Mouse (Mus musculus): ENCODE measurements around the gene Kank4.
"Not testable (repeated sequence)": the region's sequence is repeated elsewhere in the genome, so short reads cannot be mapped to it uniquely, and the experiment has no call there.

Kank4 gene

DNA sequence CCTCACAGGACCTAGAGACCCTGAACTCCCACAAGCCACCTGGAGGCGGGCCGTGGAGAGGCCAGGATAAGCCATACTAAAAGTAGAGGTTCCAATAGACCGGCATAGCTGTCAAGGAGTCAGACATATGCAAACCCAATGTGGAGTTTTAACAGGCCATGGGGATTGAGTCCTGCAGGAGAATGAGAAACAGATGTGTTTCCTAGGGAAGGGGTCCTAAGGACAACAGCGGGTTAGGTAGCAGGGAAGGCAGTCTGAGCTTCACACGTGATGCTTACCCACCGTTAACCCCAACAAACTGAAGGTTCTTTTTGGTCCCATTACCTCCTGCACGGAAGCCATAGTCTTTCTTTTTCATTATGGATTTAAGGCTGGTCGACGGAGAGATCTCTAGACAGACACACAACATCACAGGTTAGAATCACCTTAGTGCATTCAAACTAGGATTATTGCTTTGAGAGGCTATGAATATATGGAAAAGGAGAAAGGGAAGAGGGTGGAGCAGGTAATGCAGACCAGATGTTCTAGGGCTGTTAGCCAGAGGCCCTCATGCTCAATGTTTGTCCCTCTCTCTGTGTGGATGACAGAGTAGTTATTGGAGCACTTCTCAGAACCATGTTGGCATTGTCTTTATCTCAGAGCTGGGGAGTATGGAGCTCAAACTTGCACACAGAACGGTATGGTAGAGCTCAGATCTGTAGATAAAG lies 40.5 kb downstream of the Kank4 start:
- no peak for DNase-seq (ENCODE audit: low spot score)

DNA sequence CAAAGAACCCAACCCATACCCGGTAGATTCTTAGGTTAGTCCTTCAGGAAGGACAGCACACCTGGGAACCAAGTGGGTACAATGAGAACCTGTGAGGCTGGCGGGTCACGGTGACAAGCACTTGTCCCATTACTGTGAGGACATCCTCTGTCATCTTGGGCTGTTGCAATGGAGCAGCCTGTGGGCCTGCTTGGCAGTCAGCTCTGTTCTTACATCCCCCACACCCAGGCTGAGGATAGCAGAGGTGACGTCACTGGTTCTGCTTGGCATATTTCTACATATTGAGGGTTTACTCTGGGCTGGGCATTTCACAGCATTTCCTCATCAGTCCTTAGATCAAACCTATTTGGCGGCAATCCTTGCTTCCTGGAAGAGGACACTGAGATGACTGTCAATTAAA lies 43.6 kb downstream of the Kank4 start:
- DNase-seq (ENCODE audit: low spot score) = no peak

DNA sequence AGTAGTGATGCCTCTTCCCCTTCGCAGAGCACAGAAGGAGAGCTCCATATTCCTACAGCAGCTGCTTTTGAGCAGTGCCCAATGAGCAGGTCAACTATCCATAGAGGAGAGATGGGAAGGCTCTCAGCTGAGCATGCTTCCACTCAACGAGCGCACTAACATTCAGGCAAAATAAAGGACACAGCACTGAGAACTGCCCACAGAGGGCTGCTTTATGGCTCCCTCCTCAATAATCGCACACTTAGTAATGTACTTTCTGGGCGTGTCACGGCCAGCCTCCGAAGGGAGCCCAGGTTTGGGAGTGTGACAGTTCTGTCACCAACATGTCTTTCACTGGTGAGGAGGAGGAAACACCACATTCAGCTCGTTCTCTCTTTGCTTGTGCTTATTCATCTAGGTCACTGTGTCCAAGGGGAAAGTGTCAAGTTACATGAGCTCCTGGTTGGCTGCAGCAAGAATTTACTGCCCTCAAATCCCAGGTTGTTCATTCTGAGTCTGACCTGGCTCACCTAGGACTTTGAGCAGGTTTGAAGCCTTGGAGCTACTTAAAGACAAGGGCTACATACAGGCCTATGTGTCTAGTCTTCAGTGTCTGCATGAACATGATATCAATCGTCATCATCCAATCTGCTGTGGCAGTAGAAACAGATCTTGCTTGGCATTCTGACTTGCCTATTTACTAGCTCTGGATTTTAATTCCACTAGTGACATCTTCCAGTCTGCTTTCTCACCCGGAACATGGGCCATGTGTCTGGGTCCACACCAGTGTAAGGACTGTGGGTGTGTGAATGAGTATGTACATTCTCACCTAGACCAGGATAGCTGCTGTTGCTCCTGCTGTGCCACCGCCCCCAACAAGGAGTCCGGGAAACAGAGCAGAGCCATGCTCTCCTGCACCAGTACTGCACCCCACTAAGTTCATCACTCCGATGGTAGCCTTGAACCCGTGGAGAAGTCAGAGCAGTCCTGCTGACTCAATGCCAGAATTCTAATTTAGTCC lies 49.9 kb downstream of the Kank4 start:
- DNase-seq (ENCODE audit: low spot score) = no peak

DNA sequence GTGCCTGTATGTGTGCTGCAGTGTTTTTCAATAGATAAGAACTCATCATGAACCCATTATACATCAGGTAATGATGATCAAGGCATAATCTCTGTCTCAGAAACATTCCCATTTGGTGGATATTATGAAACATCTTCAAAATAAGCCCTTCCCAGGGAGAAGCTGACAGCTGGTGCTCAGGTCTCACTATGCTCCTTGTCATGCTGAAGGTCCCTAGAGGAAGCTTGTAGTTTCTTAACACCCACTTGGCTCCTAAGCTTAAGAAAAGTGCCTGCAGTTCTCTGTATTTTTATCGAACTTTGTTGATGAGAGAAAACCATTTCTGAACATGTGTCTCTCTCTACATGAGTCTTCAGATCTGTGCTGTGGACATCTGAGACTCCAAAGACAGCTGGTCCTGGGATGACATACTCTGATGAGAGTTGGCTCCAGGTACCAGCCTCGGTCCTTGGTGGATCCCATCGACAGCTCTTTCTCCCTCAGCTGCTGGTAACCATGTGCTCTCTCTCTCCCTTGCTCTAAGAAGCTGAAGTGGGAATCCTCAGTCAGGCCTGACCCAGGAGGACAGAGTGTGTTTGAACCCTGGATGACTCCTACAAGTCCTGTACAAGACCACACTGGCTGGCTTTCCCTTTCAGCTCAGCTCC lies 58.3 kb downstream of the Kank4 start:
- no peak for DNase-seq (ENCODE audit: low spot score)

DNA sequence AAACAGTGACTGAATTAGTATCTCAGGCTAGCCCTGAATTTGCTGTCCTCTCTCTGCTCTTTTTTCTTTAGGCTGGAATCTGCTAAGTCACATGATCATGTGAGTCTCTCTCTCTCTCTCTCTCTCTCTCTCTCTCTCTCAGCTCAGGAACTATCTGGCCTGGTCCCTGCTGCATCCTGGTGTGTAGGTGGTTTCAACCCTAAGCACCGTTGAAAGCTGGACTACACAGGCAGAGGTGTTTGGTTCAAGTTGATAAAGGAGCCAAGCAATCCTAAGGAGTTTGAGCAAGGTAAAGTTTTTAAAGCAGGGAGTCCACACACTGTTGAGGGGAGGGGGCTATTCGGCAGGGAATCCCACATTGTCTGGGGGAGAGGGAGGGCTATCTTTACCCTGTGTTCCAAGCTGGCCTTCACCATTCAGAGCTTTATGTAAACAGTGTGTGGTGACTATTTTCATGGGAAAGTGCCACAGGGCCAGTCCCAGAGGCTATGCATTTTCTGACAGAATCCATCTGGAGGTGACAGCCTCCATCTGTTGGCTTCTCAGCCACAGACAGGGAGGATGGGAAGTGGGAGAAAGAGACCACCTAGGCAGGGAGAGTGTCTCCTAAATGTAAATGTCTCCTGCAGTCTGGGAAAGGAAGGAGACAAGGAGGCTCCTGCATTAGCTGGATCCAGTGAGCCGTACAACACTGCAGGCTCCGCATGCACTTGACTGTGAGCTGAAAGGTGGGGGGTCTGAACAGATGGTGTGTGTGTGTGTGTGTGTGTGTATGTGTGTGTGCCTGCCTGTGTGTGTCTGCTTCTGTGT lies 59.1 kb downstream of the Kank4 start:
- DNase-seq (ENCODE audit: low spot score) = peak; percentile 51

DNA sequence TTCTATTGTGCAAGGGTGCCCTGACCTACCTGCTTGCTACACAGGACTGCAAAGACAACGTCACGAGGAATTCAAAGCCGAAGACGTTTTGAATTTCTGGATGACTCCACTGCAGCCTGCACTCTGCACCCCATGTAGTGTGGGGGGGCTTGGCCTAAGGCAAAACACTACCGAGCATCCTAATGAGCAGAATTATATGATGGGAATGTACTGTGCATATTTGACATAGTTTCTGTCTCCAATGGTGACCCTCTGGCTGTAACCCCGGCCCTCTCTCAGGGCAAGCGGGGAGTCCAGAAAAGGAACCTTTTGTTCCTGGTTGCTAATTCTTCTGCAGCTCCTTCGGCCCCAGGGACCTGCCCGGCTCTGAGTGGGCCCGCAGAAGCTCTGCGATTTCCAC lies 61.2 kb downstream of the Kank4 start:
- no peak for DNase-seq (ENCODE audit: low spot score)

DNA sequence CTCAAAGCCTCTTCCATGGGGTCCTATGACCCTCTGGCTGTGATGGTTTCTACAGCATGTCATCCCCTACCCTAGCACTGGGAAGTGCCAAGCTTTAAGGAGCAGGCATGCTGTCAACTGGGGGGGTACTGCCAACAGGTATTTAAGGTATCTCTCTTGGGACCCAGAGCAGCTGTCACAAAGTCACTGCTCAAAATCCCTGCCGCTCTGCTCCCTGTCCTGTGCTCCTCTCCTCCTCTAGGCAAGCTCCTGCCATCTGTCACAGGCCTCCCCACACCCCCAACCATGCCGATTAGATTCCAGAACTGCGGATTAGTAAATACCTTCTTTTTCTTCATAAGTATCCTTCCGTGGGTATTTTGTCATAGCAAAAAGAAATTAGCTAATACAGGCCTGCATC lies 62.9 kb downstream of the Kank4 start:
- no peak for DNase-seq (ENCODE audit: low spot score)

DNA sequence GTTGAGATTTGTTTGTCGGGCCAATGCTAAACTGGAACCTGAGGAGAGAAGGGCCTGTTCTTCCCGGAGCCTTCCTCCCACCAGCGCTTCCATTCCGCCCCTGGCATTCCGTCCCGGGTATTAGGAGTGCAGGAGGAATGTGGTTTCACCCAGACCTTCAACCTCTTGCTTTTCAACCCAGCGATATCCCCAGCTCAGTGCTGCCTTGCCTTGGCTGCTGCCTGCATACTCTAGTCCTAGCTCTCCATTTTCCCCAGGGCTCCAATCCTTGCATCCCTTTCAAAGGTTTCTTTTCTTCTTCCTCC lies 73.5 kb downstream of the Kank4 start:
- no peak for DNase-seq (ENCODE audit: low spot score)

DNA sequence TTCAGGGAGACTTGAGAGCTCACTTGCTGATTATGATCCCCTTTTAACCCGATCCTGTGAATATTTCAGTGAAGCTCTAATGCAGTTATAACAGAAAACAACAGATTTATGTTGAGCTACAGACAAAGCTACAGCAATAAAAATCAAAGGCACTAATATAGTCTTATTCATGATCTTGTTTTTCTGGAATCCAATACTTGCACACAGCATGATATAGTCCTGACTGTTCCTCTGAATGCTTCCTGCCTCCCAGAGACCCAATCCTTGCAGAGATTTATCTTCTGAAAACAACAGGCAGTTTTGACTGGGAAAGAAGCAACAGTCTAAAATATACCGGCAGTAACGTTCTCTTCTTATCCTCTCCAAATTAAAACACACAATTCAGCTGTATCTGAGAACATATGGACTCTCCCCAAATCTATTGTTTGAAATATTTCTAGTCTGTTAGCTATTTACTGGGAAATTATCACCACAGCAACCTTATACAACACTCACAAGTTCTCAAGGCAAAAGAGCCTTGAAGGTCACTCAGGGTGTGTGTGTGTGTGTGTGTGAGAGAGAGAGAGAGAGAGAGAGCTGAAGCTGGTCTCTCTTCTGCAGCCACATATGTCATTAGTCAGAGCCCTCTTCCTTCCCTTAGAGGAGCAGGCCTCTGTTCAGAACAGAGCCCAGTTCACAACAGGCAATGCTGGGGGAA lies 74.0 kb downstream of the Kank4 start:
- DNase-seq (ENCODE audit: low spot score) = no peak

DNA sequence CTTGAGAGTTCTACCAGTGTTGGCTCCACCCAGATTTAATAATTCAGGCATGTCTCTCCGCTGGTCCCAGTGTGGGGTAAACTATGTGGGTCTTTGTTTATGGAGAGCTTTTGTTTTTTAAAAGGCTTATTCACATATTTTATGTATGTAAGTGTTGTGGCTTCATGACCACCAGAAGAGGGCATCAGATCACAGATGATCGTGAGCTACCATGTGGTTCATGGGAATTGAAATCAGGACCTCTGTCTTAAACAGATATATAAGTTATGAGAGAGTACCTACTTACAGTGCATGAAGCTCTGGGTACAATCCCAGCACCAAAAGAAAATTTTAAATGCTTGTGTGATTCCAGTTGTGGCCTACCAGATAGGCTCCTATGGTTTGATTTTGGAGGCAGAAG lies 77.6 kb downstream of the Kank4 start:
- DNase-seq (ENCODE audit: low spot score) = peak; percentile 46

DNA sequence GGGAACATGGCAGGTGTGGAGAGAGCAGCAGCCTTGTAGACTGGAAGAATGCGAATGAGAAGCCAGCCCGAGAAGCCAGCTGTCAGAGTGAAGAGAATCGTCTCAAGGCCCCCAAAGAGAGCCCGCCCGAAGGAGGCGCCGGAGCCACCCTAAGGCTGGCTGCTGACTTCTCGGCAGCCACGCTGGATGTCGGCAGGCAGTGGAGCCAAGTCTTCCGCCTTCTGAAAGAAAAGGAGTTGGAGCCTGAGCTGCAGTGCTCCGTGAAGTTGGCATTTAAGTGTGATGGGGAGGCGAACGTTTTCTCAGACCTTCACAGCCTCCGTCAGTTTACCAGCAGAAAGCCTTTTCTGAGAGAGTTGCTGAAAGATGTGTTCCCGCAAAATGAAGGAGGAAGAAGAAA lies 83.7 kb downstream of the Kank4 start:
- DNase-seq (ENCODE audit: low spot score) = no peak

DNA sequence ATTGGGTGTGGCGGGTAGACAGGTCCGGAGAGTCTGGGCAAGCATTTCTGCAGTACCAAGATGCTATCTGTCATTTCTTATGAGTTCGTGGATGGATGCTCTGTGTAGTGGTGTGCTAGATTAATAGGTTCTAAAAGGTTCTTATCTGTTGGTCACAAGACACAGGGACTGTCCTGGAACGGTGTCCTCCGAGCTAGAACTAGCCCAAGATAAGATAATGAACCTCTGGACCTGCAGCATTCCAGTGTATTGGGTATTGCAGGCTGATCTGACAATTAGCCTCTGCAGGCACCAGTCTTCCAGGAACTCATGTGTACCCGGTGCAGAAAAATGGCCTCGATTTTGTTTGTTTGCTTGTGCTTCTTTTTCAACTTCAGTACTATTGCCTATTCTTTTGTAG lies 88.6 kb downstream of the Kank4 start:
- DNase-seq (ENCODE audit: low spot score) = no peak

DNA sequence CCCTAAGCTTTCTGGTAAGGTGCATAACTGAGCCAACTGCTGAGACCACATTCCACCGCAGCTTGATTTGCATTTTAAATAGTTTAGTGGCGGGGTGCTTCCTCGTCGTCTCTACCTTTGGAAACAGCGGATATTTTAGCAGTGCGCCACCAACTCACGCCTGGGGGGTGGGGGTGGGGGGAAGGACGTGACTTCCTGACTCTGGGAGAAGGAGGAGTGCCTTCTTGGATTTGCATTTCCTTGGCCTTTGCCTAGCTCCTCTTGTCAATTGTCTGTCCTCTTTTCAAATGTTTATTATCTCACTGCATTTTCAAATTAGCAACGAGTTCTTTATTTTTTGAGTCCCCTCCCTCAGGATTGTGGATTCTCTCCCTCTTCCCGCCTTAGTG lies 89.4 kb downstream of the Kank4 start:
- no peak for DNase-seq (ENCODE audit: low spot score)

DNA sequence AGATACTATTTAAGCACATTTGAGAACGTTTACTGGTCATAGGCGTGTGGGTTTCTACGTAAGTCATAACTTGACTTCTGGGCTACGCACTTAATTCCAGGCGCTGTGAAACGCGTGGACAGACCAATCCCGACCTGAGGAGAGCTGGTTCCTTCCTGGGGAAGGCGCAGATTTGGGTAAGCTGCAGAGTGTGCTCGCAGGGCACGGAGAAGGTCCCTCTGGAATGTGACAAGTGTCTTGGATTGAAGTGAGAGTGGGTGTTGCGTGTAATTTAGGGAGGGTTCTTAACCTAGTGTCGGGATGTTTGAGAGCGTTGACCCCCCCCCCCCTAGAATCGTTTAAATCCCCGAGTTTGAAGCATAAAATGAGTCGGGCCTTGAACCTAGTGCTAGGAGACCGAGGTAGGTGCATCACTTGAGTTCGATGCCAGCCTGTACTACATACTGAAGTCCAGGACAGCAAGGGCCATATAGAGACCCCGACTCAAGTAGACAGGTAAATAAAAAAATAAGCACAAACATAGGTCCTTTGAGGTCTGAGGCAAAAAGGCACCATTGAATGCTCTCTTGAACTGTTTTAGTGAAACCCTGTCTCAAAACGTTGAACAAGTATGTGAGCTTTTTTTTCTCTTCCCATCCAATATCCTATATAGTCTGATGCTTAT lies 89.9 kb downstream of the Kank4 start:
- peak; percentile 20 for DNase-seq (ENCODE audit: low spot score)

DNA sequence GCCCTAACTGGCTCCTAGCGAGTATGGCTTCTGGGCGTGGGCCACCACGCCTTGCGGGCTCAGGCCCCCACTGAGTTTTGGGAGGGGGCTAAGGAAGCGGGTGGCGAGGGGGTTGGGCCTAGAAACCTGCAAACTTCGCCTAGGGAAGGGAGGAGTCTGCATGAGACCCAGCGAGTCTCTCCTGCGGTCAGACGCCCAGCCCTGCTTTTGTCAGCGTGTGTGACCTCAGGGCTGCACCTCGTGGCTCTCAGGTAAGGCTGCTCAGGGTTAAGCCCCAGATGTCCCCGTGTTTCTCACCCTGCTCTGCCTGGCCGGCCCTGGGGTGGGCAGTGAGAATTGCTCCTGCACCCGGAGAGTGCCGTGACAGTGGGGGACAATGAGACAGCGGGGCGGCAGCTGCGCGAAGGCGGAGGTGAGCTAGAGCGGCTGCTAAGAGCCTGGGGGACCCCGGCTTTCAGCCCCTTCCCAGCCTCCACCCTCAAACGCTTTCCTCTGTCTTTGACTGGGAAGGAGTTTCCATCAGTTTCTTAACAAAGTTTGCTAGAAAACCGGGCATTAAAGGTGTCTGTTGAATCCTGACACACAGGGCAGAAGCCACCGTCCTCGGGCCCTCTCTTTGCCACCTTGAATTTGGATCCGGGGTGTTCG lies 90.6 kb downstream of the Kank4 start, which contains the start of gene L1td1:
L1td1 (plus strand) TSS at position 145 of the 648 bp plus-strand sequence.
- DNase-seq (ENCODE audit: low spot score) = peak; percentile 15

DNA sequence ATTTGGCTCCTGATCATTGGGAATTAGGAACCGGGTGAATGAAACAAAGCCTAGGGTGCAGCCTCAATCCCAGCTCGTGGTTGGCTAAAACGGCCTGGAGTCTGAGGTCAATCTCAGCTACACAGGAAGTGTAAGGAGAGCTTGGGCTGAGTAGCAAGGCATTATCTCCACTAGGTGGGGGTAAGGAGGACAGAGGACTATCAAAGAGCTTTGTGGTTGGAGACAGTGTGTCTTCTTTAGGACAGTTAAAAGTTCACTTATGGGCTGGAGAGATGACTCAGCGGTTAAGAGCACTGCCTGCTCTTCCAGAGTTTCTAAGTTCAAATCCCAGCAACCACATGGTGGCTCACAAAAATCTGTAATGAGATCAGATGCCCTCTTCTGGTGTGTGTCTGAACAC lies 91.9 kb downstream of the Kank4 start:
- DNase-seq (ENCODE audit: low spot score) = peak; percentile 55

DNA sequence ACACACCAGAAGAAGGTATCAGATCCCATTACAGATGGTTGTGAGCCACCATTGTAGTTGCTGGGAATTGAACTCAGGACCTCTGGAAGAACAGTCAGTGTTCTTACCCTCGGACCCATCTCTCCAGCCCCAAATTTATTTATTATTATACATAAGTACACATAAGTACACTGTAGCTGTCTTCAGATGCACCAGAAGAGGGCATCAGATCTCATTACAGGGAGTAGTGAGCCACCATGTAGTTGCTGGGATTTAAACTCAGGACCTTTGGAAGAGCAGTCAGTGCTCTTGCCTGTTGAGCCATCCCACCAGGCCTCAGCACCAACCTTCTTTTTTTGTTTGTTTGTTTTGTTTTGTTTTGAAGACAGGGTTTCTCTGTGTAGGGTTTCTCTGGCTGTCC lies 92.7 kb downstream of the Kank4 start:
- not testable (repeated sequence) for DNase-seq (ENCODE audit: low spot score)

DNA sequence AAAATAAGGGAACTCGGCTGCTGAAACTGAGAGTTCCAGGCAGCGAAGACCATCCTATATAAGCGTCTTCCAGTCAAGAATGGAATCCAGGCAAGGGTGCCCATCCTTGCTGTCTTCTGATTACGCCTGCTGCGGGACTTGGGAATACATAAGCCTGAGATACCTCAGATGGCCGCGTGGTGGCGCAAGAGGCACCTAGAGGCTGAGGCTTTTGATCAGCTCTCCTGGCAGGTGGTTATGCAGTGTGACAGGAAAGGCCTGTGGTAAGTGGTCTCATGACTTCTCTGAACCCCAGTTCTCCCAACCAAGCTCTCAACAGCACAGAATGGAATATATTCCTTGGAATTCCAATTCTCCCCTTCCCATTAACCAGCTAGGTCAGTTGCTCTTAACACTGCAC lies 94.9 kb downstream of the Kank4 start:
- DNase-seq (ENCODE audit: low spot score) = peak; percentile 89

DNA sequence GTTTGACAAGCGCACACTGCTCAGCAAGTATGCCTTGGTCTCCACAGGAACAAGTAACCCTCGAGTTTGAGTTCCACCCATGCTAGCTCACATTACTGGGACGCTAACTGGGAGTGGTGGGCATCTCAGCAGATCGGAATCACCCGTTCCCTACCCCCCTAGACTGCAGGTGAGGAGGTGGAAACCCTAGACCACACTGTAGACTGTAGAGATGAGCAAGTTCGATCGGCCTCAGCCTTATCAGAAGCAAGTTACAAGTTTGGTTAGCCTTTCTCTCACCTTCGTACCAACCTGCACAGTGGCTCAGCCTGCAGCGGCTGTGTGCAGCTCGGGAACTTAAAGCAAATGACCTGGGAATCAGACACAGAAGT lies 98.8 kb downstream of the Kank4 start:
- no peak for DNase-seq (ENCODE audit: low spot score)

Data from retina, embryonic 14.5 days (tissue).